Mouse (Mus musculus): ENCODE measurements around the gene Amer2. TPM values are rescaled to one million over a fixed set of nuclear protein-coding genes. Genes with fewer than 3 reads are reported as not detected.
"Not testable (repeated sequence)": the region's sequence is repeated elsewhere in the genome, so short reads cannot be mapped to it uniquely, and the experiment has no call there.

The Amer2 gene
- 0.19 and 0.69 TPM in 2 replicates for polyA plus RNA-seq (2014; fragmentation: Nextera tagmentation; extraction: Ambion mirVana)

- Histone ChIP-seq H3K36me3 (ENCODE audit: control insufficient read depth, insufficient read depth, low read length) (no peaks in the 10 kb centered on the region), H3K27me3 (ENCODE audit: control insufficient read depth, insufficient read depth, low read length) (peaks cover 14% of the 10 kb centered on the region), H3K27ac (replicated peaks in 1 of 2; ENCODE audit: control insufficient read depth in 1 of 2, insufficient read depth in 1 of 2, low read depth in 2 of 2, low read length in 2 of 2) (no peak within 1 kb of the TSS), H3K9me3 (ENCODE audit: control insufficient read depth, low read length) (no peaks in the 10 kb centered on the region), H3K9ac (ENCODE audit: low read length) (no peak within 1 kb of the TSS), H3K4me2 (ENCODE audit: low read length) (no peak within 1 kb of the TSS), H3K4me1 (ENCODE audit: control insufficient read depth in 2 of 2, insufficient read depth in 2 of 2, low read length in 2 of 2) (peaks cover 0 to 5% of the 10 kb centered on the region in 2 experiments; a peak in 2 of 4 replicates), H3K4me3 (ENCODE audit: control insufficient read depth in 1 of 2, insufficient read depth in 1 of 2, low read depth in 1 of 2, low read length in 2 of 2) (no peak within 1 kb of the TSS)
- WGBS = 55% methylated on average over 1 of the region's 1 CpGs
- ATAC-seq (ENCODE audit: insufficient number of reproducible peaks, insufficient read depth, low FRiP score, low read depth) = no peak
Measured at GRCm38 (mm10) chr14:60372821-60373309, at the start of gene Amer2. Amer2 (plus strand) TSS chr14:60373259.

- not testable (repeated sequence) for H3K4me1 ChIP-seq (ENCODE audit: control insufficient read depth in 2 of 2, insufficient read depth in 2 of 2, low read length in 2 of 2); H3K27me3 ChIP-seq (ENCODE audit: control insufficient read depth, insufficient read depth, low read length); H3K27ac ChIP-seq (replicated peaks in 1 of 2; ENCODE audit: control insufficient read depth in 1 of 2, insufficient read depth in 1 of 2, low read depth in 2 of 2, low read length in 2 of 2); H3K9me3 ChIP-seq (ENCODE audit: control insufficient read depth, low read length); ATAC-seq (ENCODE audit: insufficient number of reproducible peaks, insufficient read depth, low FRiP score, low read depth); H3K9ac ChIP-seq (ENCODE audit: low read length); H3K4me3 ChIP-seq (ENCODE audit: control insufficient read depth in 1 of 2, insufficient read depth in 1 of 2, low read depth in 1 of 2, low read length in 2 of 2); H3K4me2 ChIP-seq (ENCODE audit: low read length); H3K36me3 ChIP-seq (ENCODE audit: control insufficient read depth, insufficient read depth, low read length)
- WGBS = 65% methylated on average over 5 of the region's 5 CpGs
Measured at GRCm38 (mm10) chr14:60340001-60340400, 33.1 kb upstream of the Amer2 start.

GRCm38 (mm10) chr14:60340570-60340969 is 32.5 kb upstream of the Amer2 start:
- H3K27ac ChIP-seq (replicated peaks in 1 of 2; ENCODE audit: control insufficient read depth in 1 of 2, insufficient read depth in 1 of 2, low read depth in 2 of 2, low read length in 2 of 2) = no peak overlapping the region
- H3K9me3 ChIP-seq (ENCODE audit: control insufficient read depth, low read length) = no peaks in the 10 kb centered on the region
- H3K4me3 ChIP-seq (ENCODE audit: control insufficient read depth in 1 of 2, insufficient read depth in 1 of 2, low read depth in 1 of 2, low read length in 2 of 2) = no peak overlapping the region
- no peaks in the 10 kb centered on the region for H3K4me1 ChIP-seq (ENCODE audit: control insufficient read depth in 2 of 2, insufficient read depth in 2 of 2, low read length in 2 of 2)
- no peak for ATAC-seq (ENCODE audit: insufficient number of reproducible peaks, insufficient read depth, low FRiP score, low read depth)
- H3K9ac ChIP-seq (ENCODE audit: low read length) = no peak overlapping the region
- H3K36me3 ChIP-seq (ENCODE audit: control insufficient read depth, insufficient read depth, low read length) = no peaks in the 10 kb centered on the region
- 57% methylated on average over 4 of the region's 4 CpGs for WGBS
- H3K4me2 ChIP-seq (ENCODE audit: low read length) = no peak overlapping the region
- H3K27me3 ChIP-seq (ENCODE audit: control insufficient read depth, insufficient read depth, low read length) = no peaks in the 10 kb centered on the region

DNA sequence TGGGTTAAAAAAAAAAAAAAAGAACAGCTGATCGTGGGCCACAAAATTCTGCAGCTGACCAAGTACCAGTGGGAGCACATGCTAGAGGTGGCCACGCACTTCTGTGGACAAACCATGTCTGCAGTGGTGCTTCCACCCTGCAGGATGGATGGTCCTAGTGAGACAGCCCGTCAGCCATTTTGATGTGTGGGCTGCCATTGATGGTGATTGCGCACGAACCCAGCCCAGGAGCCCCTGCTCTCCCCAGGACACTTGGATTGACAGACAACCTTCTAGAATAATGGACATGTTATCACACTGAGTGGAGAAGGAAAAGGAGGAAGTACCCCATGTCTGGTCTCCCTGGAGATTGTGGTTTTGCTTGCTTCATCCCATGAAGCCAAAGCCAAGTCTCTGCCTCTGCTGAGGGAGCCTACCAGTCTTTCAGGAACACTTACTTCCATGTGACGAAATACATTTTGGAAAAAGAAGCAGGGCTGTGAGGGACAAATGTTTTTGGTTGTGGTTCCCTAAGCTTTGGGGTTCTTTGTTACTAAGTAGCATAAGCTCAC is 27.7 kb upstream of the Amer2 start:
- no peak overlapping the region for H3K4me3 ChIP-seq (ENCODE audit: control insufficient read depth in 1 of 2, insufficient read depth in 1 of 2, low read depth in 1 of 2, low read length in 2 of 2)

DNA sequence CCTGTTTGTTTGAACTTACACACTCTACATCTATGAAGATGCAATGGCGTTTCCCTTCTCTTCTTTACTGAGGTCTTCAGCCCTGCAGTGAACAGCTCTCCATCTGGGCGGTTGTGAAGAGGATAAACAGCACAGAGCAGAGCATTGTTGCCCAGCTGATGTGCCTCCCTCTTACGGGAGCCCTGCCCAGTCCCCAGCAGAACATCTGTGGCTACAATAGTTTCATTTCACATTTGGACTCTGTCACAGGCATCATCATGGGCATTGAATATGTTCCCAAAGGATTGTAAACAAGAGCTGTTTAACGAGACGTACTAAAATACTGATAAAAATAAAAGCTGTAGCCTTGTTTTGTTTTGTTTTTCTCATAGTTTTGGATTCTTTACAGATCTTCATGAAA is 14.7 kb upstream of the Amer2 start:
- Histone ChIP-seq H3K4me3 (ENCODE audit: control insufficient read depth in 1 of 2, insufficient read depth in 1 of 2, low read depth in 1 of 2, low read length in 2 of 2) (no peak overlapping the region), H3K4me2 (ENCODE audit: low read length) (no peak overlapping the region), H3K27ac (replicated peaks in 1 of 2; ENCODE audit: control insufficient read depth in 1 of 2, insufficient read depth in 1 of 2, low read depth in 2 of 2, low read length in 2 of 2) (no peak overlapping the region), H3K27me3 (ENCODE audit: control insufficient read depth, insufficient read depth, low read length) (no peaks in the 10 kb centered on the region), H3K9me3 (ENCODE audit: control insufficient read depth, low read length) (no peaks in the 10 kb centered on the region), H3K36me3 (ENCODE audit: control insufficient read depth, insufficient read depth, low read length) (no peaks in the 10 kb centered on the region), H3K4me1 (ENCODE audit: control insufficient read depth in 2 of 2, insufficient read depth in 2 of 2, low read length in 2 of 2) (no peaks in the 10 kb centered on the region), H3K9ac (ENCODE audit: low read length) (no peak overlapping the region)
- 83% methylated on average over 5 of the region's 5 CpGs for WGBS
- ATAC-seq (ENCODE audit: insufficient number of reproducible peaks, insufficient read depth, low FRiP score, low read depth) = no peak

More for the DNA sequence above, 27.7 kb upstream of the Amer2 start:
- Histone ChIP-seq H3K4me2 (ENCODE audit: low read length) (no peak overlapping the region), H3K9me3 (ENCODE audit: control insufficient read depth, low read length) (no peaks in the 10 kb centered on the region), H3K27me3 (ENCODE audit: control insufficient read depth, insufficient read depth, low read length) (no peaks in the 10 kb centered on the region), H3K4me1 (ENCODE audit: control insufficient read depth in 2 of 2, insufficient read depth in 2 of 2, low read length in 2 of 2) (no peaks in the 10 kb centered on the region), H3K36me3 (ENCODE audit: control insufficient read depth, insufficient read depth, low read length) (no peaks in the 10 kb centered on the region), H3K27ac (replicated peaks in 1 of 2; ENCODE audit: control insufficient read depth in 1 of 2, insufficient read depth in 1 of 2, low read depth in 2 of 2, low read length in 2 of 2) (no peak overlapping the region), H3K9ac (ENCODE audit: low read length) (no peak overlapping the region)
- 81% methylated on average over 6 of the region's 6 CpGs for WGBS
- ATAC-seq (ENCODE audit: insufficient number of reproducible peaks, insufficient read depth, low FRiP score, low read depth) = no peak

DNA sequence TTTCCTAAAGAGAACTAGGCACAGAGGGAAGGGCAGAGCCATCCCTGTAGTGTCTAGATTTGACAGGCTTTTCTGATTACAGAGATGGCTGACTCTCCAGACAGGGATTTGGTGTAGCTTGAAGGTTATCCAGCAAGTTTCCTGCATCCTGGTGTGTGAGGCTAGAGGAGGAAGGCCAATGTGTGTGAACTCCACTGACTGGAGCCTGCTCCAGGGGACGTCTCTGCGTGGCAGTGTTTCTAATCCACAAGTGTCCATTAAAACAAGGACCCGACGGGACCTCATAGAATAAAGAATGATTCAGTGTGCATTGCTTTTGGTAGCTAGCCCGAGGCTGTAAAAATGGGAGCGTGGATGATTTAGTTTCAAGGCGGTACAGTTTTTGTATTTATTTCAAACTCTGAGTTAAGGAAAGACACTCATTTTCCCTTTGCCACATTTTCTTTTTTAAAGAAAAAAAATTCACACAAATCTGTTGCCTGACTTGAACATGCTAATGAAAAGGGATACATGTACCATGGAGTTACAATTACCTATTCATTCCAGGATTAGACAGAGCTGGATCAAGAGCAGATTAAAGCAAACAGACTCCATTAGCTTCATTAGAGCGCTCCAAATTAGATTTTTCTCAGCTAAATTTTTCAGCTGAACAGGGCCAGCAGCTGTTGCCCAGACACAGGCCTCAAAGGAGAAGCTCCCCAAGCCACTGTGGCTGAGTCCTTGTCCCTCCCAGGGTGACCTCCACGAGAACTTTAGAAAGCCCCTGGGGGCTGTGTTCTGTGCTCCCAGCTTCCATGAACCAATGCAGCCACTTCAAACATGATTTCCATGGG is 11.5 kb upstream of the Amer2 start:
- 76% methylated on average over 9 of the region's 9 CpGs for WGBS

DNA sequence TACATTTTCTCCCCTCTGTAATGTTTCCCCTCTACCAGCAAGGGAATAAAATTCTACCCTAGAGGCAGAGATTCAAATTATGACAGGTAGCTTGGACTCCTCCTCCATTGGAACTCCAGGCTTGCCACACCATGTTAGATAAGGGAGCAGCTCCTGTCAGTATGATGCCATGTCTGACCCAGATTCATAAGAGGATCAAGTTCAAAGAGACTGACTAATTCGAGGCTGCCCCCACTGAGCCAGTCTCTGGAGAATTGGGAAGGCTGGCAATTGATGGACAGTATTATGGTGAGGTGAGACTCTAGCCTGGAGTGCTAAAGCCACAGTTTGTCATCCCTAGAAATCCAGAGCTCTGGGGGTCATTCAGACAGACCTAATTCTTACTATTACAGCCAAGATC is 6.3 kb upstream of the Amer2 start:
- Histone ChIP-seq H3K9me3 (ENCODE audit: control insufficient read depth, low read length) (no peaks in the 10 kb centered on the region), H3K36me3 (ENCODE audit: control insufficient read depth, insufficient read depth, low read length) (no peaks in the 10 kb centered on the region), H3K9ac (ENCODE audit: low read length) (no peak overlapping the region), H3K27ac (replicated peaks in 1 of 2; ENCODE audit: control insufficient read depth in 1 of 2, insufficient read depth in 1 of 2, low read depth in 2 of 2, low read length in 2 of 2) (no peak overlapping the region), H3K4me2 (ENCODE audit: low read length) (no peak overlapping the region), H3K4me3 (ENCODE audit: control insufficient read depth in 1 of 2, insufficient read depth in 1 of 2, low read depth in 1 of 2, low read length in 2 of 2) (no peak overlapping the region), H3K4me1 (ENCODE audit: control insufficient read depth in 2 of 2, insufficient read depth in 2 of 2, low read length in 2 of 2) (peaks cover 5 to 17% of the 10 kb centered on the region in 2 experiments), H3K27me3 (ENCODE audit: control insufficient read depth, insufficient read depth, low read length) (no peaks in the 10 kb centered on the region)
- ATAC-seq (ENCODE audit: insufficient number of reproducible peaks, insufficient read depth, low FRiP score, low read depth) = no peak
- 45% methylated on average over 1 of the region's 1 CpGs for WGBS

More for the DNA sequence above, 11.5 kb upstream of the Amer2 start:
- Histone ChIP-seq H3K27ac (replicated peaks in 1 of 2; ENCODE audit: control insufficient read depth in 1 of 2, insufficient read depth in 1 of 2, low read depth in 2 of 2, low read length in 2 of 2) (no peak overlapping the region), H3K27me3 (ENCODE audit: control insufficient read depth, insufficient read depth, low read length) (no peaks in the 10 kb centered on the region), H3K9ac (ENCODE audit: low read length) (no peak overlapping the region), H3K4me2 (ENCODE audit: low read length) (no peak overlapping the region), H3K4me1 (ENCODE audit: control insufficient read depth in 2 of 2, insufficient read depth in 2 of 2, low read length in 2 of 2) (peaks cover 5 to 12% of the 10 kb centered on the region in 2 experiments), H3K9me3 (ENCODE audit: control insufficient read depth, low read length) (no peaks in the 10 kb centered on the region), H3K36me3 (ENCODE audit: control insufficient read depth, insufficient read depth, low read length) (no peaks in the 10 kb centered on the region), H3K4me3 (ENCODE audit: control insufficient read depth in 1 of 2, insufficient read depth in 1 of 2, low read depth in 1 of 2, low read length in 2 of 2) (no peak overlapping the region)
- no peak for ATAC-seq (ENCODE audit: insufficient number of reproducible peaks, insufficient read depth, low FRiP score, low read depth)

Measured in heart, embryonic 14.5 days (tissue).